Mouse (Mus musculus) intestine, embryonic 15.5 days (tissue): Measurements from ENCODE around the gene Gm4881. TPM values are rescaled to one million over a fixed set of nuclear protein-coding genes. Genes with fewer than 3 reads are reported as not detected.

Experiments
- polyA plus RNA-seq: library from polyadenylated mRNA; unstranded; fragments of >200 nt; fragmentation: Nextera tagmentation; extraction: Ambion mirVana; gene quantifications from 2 replicates; pipeline ENCODE4 v1.2.1, GENCODE M21; 2015

Gm4881 gene
- polyA plus RNA-seq, 1 experiment from 2014 or later, result not detected

Other genes starting within 250 kb of the Gm4881 start
- not detected in 2 replicates for gene BC049730, start 235.3 kb downstream of the Gm4881 start, polyA plus RNA-seq
- not detected in 2 replicates for gene Gm4763, start 217.6 kb downstream of the Gm4881 start, polyA plus RNA-seq
- 1.2 and 2.0 TPM in 2 replicates for gene Cd177, start 184.2 kb downstream of the Gm4881 start, polyA plus RNA-seq
- gene Ceacam10, start 167.3 kb downstream of the Gm4881 start, polyA plus RNA-seq, result 0.39 and 0.45 TPM in 2 replicates
- 17.2 and 17.8 TPM in 2 replicates for gene Gm9844, start 82.3 kb downstream of the Gm4881 start, polyA plus RNA-seq
- not detected in 2 replicates for gene Lypd4, start 74.6 kb downstream of the Gm4881 start, polyA plus RNA-seq
- gene Dmrtc2, start 74.4 kb downstream of the Gm4881 start, polyA plus RNA-seq, result not detected in 2 replicates
- 2,486 and 2,546 TPM in 2 replicates for gene Rps19, start 60.1 kb downstream of the Gm4881 start, polyA plus RNA-seq
- gene Cd79a, start 47.1 kb downstream of the Gm4881 start, polyA plus RNA-seq, result 0.19 and 0.29 TPM in 2 replicates
- 76.5 and 77.7 TPM in 2 replicates for gene Arhgef1, start 41.6 kb downstream of the Gm4881 start, polyA plus RNA-seq
- gene Rabac1, start 28.3 kb upstream of the Gm4881 start, polyA plus RNA-seq, result 123 and 157 TPM in 2 replicates
- gene Atp1a3, start 61.5 kb upstream of the Gm4881 start, polyA plus RNA-seq, result 3.8 TPM in 2 replicates
- gene Grik5, start 127.9 kb upstream of the Gm4881 start, polyA plus RNA-seq, result 3.3 and 3.7 TPM in 2 replicates
- 24.7 and 25.3 TPM in 2 replicates for gene Zfp574, start 128.1 kb upstream of the Gm4881 start, polyA plus RNA-seq
- gene Pou2f2, start 235.2 kb upstream of the Gm4881 start, polyA plus RNA-seq, result 1.8 TPM in 2 replicates